Mouse (Mus musculus): Measurements from ENCODE around the gene Gm3618. TPM values are rescaled to one million over a fixed set of nuclear protein-coding genes. Genes with fewer than 3 reads are reported as not detected.
"Not testable (repeated sequence)": the region's sequence is repeated elsewhere in the genome, so short reads cannot be mapped to it uniquely, and the experiment has no call there.

Gm3618 gene
- not detected in 2 replicates for polyA plus RNA-seq (2012)

DNA sequence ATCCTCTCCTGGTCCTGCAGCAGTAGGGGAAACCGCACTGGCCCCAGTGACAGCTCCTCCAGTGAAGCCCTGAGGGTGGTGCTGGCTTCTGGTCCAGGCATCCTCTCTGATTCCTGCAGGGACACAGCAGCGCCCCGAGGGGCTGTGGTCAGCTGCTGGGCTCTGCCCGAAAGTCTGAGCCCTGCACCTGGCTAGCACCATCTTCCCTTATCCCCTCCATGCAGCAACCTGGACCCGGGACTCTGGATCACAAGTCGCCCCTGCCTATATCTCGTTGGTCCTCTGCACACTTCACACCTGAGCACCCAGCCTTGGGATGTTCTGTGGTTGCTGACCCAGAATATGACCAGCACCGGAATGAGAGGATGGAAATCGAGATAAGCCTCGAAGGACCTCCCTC, at the start of gene Gm3618:
TSS of gene Gm3618 (minus strand) at position 101 of the 400 bp plus-strand sequence.
- H3K27me3 ChIP-seq (ENCODE audit: control insufficient read depth); H3K4me1 ChIP-seq (ENCODE audit: control insufficient read depth); H3K4me3 ChIP-seq (replicated peaks); H3K9me3 ChIP-seq (ENCODE audit: control insufficient read depth, low read length); H3K36me3 ChIP-seq (ENCODE audit: control insufficient read depth): not testable (repeated sequence)

DNA sequence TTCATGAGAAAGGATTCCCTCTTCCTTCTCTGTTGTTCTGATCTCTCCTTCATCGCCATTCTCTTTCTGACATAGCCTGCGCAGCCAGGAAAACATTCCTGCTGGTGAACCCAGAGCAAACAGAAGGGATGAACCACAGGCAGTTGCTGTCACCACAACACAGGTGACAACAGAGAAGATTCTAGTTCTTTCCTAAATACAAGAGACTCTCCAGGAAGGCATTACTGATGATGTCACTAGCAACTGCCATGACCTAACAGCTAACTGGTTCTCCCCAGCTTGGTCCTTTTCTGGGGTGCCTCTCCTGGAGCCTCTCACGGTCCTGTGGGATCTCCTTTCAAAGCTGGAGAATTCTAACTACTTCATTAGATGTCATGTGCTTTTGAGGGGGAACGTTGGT, 46.7 kb upstream of the Gm3618 start, which contains the start of gene Gm16440:
TSS of gene Gm16440 (minus strand) at position 101 of the 400 bp plus-strand sequence.
- not testable (repeated sequence) for H3K9me3 ChIP-seq (ENCODE audit: control insufficient read depth, low read length); H3K4me1 ChIP-seq (ENCODE audit: control insufficient read depth); H3K4me3 ChIP-seq (replicated peaks); H3K36me3 ChIP-seq (ENCODE audit: control insufficient read depth); H3K27me3 ChIP-seq (ENCODE audit: control insufficient read depth)

DNA sequence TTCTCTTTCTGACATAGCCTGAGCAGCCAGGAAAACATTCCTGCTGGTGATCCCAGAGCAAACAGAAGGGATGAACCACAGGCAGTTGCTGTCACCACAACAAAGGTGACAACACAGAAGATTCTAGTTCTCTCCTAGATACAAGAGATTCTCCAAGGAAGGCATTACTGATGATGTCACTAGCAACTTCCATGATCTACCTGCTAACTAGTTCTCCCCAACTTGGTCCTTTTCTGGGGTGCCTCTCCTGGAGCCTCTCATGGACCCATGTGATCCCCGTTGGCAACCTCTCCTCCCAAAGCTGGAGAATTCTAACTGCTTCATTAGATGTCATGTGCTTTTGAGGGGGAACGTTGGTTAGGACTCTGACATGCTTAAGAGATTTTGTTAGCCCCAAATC, 38.7 kb downstream of the Gm3618 start, which contains the start of gene Gm21103:
TSS of gene Gm21103 (minus strand) at position 101 of the 400 bp plus-strand sequence.
- H3K4me3 ChIP-seq (replicated peaks); H3K36me3 ChIP-seq (ENCODE audit: control insufficient read depth); H3K27me3 ChIP-seq (ENCODE audit: control insufficient read depth); H3K4me1 ChIP-seq (ENCODE audit: control insufficient read depth); H3K9me3 ChIP-seq (ENCODE audit: control insufficient read depth, low read length): not testable (repeated sequence)

DNA sequence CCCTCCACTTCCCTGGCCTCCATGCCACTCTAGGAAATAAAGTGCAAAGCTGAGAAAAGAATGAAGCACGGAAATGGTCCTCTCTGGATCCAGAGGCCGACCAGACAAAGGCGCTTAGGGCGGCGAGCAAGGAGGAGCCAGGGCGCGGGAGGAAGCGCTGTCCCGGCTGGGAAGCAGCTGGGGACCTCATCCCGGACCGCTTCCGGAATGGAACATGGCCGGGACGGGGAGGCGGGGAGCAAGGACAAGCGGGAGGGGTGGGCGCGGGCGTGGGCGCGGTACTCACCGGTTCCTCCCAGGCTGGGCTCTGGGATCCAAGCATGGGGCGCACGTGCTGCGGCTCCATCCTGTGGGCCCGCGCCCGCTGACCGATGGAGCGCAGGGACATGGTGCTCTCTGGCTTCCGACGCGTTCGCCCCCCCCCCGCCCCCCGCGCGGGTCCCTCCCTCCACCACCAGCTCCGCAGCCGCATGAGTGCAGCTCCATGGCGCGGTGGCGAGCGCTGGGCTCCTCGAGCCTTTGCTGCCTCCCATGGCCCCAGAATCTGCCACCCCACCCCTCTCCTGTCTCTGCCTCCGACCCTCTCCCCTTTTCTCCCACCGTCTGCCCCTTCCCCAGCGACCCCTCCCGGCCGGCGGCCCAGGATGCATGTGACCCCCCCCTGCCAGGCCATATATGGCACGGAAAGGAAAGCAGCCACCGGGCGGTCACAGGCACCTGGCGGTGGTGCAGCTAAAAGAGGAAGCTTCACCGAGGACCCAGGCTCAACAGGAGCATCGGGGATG, 56.4 kb downstream of the Gm3618 start, which contains the start of gene Gm3411:
TSS of gene Gm3411 (minus strand) at position 320 of the 785 bp plus-strand sequence.
- not testable (repeated sequence) for H3K27me3 ChIP-seq (ENCODE audit: control insufficient read depth); H3K4me1 ChIP-seq (ENCODE audit: control insufficient read depth); H3K9me3 ChIP-seq (ENCODE audit: control insufficient read depth, low read length); H3K36me3 ChIP-seq (ENCODE audit: control insufficient read depth); H3K4me3 ChIP-seq (replicated peaks)

Other genes with a start within 250 kb of the Gm3618 start
- gene Gm8206, start 249.7 kb downstream of the Gm3618 start, polyA plus RNA-seq (2012), result not detected in 2 replicates
- gene Gm3468, start 235.0 kb downstream of the Gm3618 start, polyA plus RNA-seq (2012), result not detected in 2 replicates
- gene Gm3476, start 217.9 kb downstream of the Gm3618 start, polyA plus RNA-seq (2012), result not detected in 2 replicates
- gene Gm21560, start 124.4 kb downstream of the Gm3618 start, polyA plus RNA-seq (2012), result not detected in 2 replicates
- gene Gm3411, start 56.4 kb downstream of the Gm3618 start, polyA plus RNA-seq (2012), result not detected in 2 replicates
- gene Gm21103, start 38.8 kb downstream of the Gm3618 start, polyA plus RNA-seq (2012), result not detected in 2 replicates
- not detected in 2 replicates for gene Gm16440, start 46.6 kb upstream of the Gm3618 start, polyA plus RNA-seq (2012)
- gene Gm3591, start 68.8 kb upstream of the Gm3618 start, polyA plus RNA-seq (2012), result not detected in 2 replicates
- gene Gm3594, start 100.9 kb upstream of the Gm3618 start, polyA plus RNA-seq (2012), result not detected in 2 replicates
- gene Gm8356, start 193.6 kb upstream of the Gm3618 start, polyA plus RNA-seq (2012), result not detected in 2 replicates
- not detected in 2 replicates for gene Gm3629, start 246.9 kb upstream of the Gm3618 start, polyA plus RNA-seq (2012)

Data from erythroblast, embryonic 14.5 days (primary cell).